Mouse (Mus musculus): ENCODE results near the gene Mcrs1.

DNA sequence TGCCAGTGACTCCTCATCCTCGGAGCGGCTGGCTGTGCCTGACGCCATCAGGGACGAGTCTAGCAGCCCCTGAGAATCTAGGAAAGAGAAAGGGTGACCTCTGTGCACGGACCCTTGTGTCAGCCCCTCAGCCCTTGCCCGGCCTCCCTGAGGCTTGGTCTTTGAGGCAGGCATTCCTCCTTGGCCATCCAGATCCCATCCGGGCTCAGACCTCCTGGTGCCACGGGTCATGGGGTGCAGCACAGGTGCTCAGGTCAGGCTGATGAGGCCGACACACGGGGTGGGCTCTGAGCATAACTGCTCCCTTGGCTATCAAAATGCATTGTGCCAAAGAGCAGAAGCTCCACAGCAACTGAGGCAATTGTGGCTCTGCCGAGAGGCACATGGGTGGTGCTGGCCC, 1.8 kb downstream of the Mcrs1 start:
- TF ChIP-seq CTCF (IDR thresholded peaks at IDR 0.05; ENCODE audit: low read depth) (no peak), EP300 (optimal IDR thresholded peaks at IDR 0.05) (no peak)
